Mouse (Mus musculus) heart, embryonic 16.5 days (tissue): ENCODE measurements at regions not wholly inside any gene's neighbourhood (a gene's known extent, or its start where the extent isn't known, plus 50 kb on each side); places are given as distances from the start of the nearest gene placed in this dataset.

Experiments
- ATAC-seq: fragments of 200-750 bp; cut with Nextera tagmentation; replicated peaks from 2 replicates; pipeline ENCODE4 v1.8.0; 2017; ENCODE audit warnings: moderate number of reproducible peaks; ENCODE audit not compliant: insufficient read depth, low FRiP score; ENCODE audit errors: extremely low read depth
- H3K27ac ChIP-seq: fragments of 300-500 bp; sonication (generic); 2 replicates; pipeline ENCODE4 v1.5.1; 2014; ENCODE audit warnings: mild to moderate bottlenecking, low read length, control low read depth, moderate library complexity
- H3K27me3 ChIP-seq: fragments of 300-500 bp; sonication (generic); 2 replicates; pipeline ENCODE4 v1.6.1; 2014; ENCODE audit warnings: low read length, mixed read lengths; ENCODE audit not compliant: control insufficient read depth, insufficient read depth
- H3K36me3 ChIP-seq: fragments of 300-500 bp; sonication (generic); 2 replicates; pipeline ENCODE4 v1.6.1; 2014; ENCODE audit not compliant: control insufficient read depth, insufficient read depth
- H3K4me1 ChIP-seq: fragments of 300-500 bp; sonication (generic); 2 replicates; pipeline ENCODE4 v1.6.1; 2014; ENCODE audit warnings: low read length, mixed read lengths; ENCODE audit not compliant: control insufficient read depth, insufficient read depth
- H3K4me2 ChIP-seq: fragments of 300-500 bp; sonication (generic); 2 replicates; pipeline ENCODE4 v1.6.1; 2014; ENCODE audit warnings: low read depth, mild to moderate bottlenecking, control low read depth, low read length
- H3K4me3 ChIP-seq: fragments of 300-500 bp; sonication (generic); 2 replicates; pipeline ENCODE4 v1.5.1; 2014; ENCODE audit warnings: mild to moderate bottlenecking, control low read depth, low read length
- H3K9ac ChIP-seq: fragments of 300-500 bp; sonication (generic); 2 replicates; pipeline ENCODE4 v1.6.1; 2014; ENCODE audit warnings: low read length, control low read depth
- H3K9me3 ChIP-seq: fragments of 300-500 bp; sonication (generic); replicated peaks from 2 replicates; pipeline ENCODE4 v1.6.1; 2016; ENCODE audit warnings: low read length; ENCODE audit not compliant: control insufficient read depth
- WGBS: fragments of 180-500 bp; shearing (Covaris S2); extraction: QIAGEN DNeasy Blood & Tissue Kit; methylation state at CpG from one replicate; pipeline ENCODE4 v1.1.7; 2014; 5-methylcytosine and 5-hydroxymethylcytosine counted together

- Histone ChIP-seq H3K9me3 (no peaks in the 10 kb centered on the region), H3K4me3 (no peak overlapping the region), H3K36me3 (no peaks in the 10 kb centered on the region), H3K4me1 (no peaks in the 10 kb centered on the region), H3K27ac (no peak overlapping the region), H3K9ac (no peak overlapping the region), H3K27me3 (no peaks in the 10 kb centered on the region), H3K4me2 (no peak overlapping the region)
- ATAC-seq, result no peak
- WGBS, result 77% methylated on average over 14 of the region's 14 CpGs
Measured at GRCm38 (mm10) chr10:126709219-126709917, 191.8 kb downstream of the Atp23 start.

GRCm38 (mm10) chr10:126708730-126709129, 192.4 kb downstream of the Atp23 start:
- ATAC-seq, result no peak
- 68% methylated on average over 4 of the region's 4 CpGs for WGBS
- no peak overlapping the region for H3K4me2 ChIP-seq

GRCm38 (mm10) chr10:126708215-126708614, 192.9 kb downstream of the Atp23 start:
- Histone ChIP-seq H3K4me2 (no peak overlapping the region), H3K9me3 (no peaks in the 10 kb centered on the region), H3K27me3 (no peaks in the 10 kb centered on the region), H3K27ac (no peak overlapping the region), H3K36me3 (no peaks in the 10 kb centered on the region), H3K4me3 (no peak overlapping the region), H3K9ac (no peak overlapping the region), H3K4me1 (no peaks in the 10 kb centered on the region)
- WGBS, result 69% methylated on average over 4 of the region's 4 CpGs
- no peak for ATAC-seq

More at GRCm38 (mm10) chr10:126708730-126709129, 192.4 kb downstream of the Atp23 start:
- H3K36me3 ChIP-seq, result no peaks in the 10 kb centered on the region
- no peaks in the 10 kb centered on the region for H3K27me3 ChIP-seq
- no peak overlapping the region for H3K9ac ChIP-seq
- H3K9me3 ChIP-seq, result no peaks in the 10 kb centered on the region
- no peak overlapping the region for H3K27ac ChIP-seq
- no peaks in the 10 kb centered on the region for H3K4me1 ChIP-seq
- H3K4me3 ChIP-seq, result no peak overlapping the region

- no peaks in the 10 kb centered on the region for H3K27me3 ChIP-seq
- no peaks in the 10 kb centered on the region for H3K9me3 ChIP-seq
- no peak overlapping the region for H3K4me2 ChIP-seq
- no peak overlapping the region for H3K9ac ChIP-seq
- H3K36me3 ChIP-seq, result no peaks in the 10 kb centered on the region
- H3K4me3 ChIP-seq, result no peak overlapping the region
- H3K4me1 ChIP-seq, result no peaks in the 10 kb centered on the region
- H3K27ac ChIP-seq, result no peak overlapping the region
- WGBS, result 80% methylated on average over 10 of the region's 10 CpGs
- no peak for ATAC-seq
Measured at GRCm38 (mm10) chr10:126697086-126697485, 204.1 kb downstream of the Atp23 start.

- no peaks in the 10 kb centered on the region for H3K9me3 ChIP-seq
- no peaks in the 10 kb centered on the region for H3K27me3 ChIP-seq
- H3K9ac ChIP-seq, result no peak overlapping the region
- H3K36me3 ChIP-seq, result no peaks in the 10 kb centered on the region
- no peak overlapping the region for H3K27ac ChIP-seq
- H3K4me1 ChIP-seq, result no peaks in the 10 kb centered on the region
- no peak for ATAC-seq
- 66% methylated on average over 25 of the region's 25 CpGs for WGBS
- H3K4me3 ChIP-seq, result no peak overlapping the region
- H3K4me2 ChIP-seq, result no peak overlapping the region
Measured at GRCm38 (mm10) chr10:126690914-126691673, 210.1 kb downstream of the Atp23 start.

GRCm38 (mm10) chr10:126680275-126681184, 220.6 kb downstream of the Atp23 start:
- Histone ChIP-seq H3K36me3 (no peaks in the 10 kb centered on the region), H3K4me3 (no peak overlapping the region), H3K4me2 (no peak overlapping the region), H3K27ac (no peak overlapping the region), H3K9ac (no peak overlapping the region), H3K4me1 (no peaks in the 10 kb centered on the region), H3K9me3 (no peaks in the 10 kb centered on the region), H3K27me3 (no peaks in the 10 kb centered on the region)
- ATAC-seq, result no peak
- WGBS, result 15% methylated on average over 12 of the region's 12 CpGs

GRCm38 (mm10) chr10:126679224-126680120, 221.7 kb downstream of the Atp23 start:
- ATAC-seq, result no peak
- WGBS, result 31% methylated on average over 25 of the region's 25 CpGs
- H3K4me1 ChIP-seq, result no peaks in the 10 kb centered on the region

GRCm38 (mm10) chr10:126673437-126673836, 227.7 kb downstream of the Atp23 start:
- Histone ChIP-seq H3K36me3 (no peaks in the 10 kb centered on the region), H3K27ac (no peak overlapping the region), H3K9ac (no peak overlapping the region), H3K4me3 (no peak overlapping the region), H3K9me3 (no peaks in the 10 kb centered on the region), H3K27me3 (no peaks in the 10 kb centered on the region), H3K4me2 (no peak overlapping the region), H3K4me1 (no peaks in the 10 kb centered on the region)
- no peak for ATAC-seq
- WGBS, result 42% methylated on average over 5 of the region's 5 CpGs

More at GRCm38 (mm10) chr10:126679224-126680120, 221.7 kb downstream of the Atp23 start:
- Histone ChIP-seq H3K27ac (no peak overlapping the region), H3K9me3 (no peaks in the 10 kb centered on the region), H3K27me3 (no peaks in the 10 kb centered on the region), H3K4me2 (no peak overlapping the region), H3K4me3 (no peak overlapping the region), H3K9ac (no peak overlapping the region), H3K36me3 (no peaks in the 10 kb centered on the region)
